Mouse (Mus musculus) kidney, postnatal 36 days (tissue): ENCODE results near the gene Eif5.
"Not testable (repeated sequence)": the region's sequence is repeated elsewhere in the genome, so short reads cannot be mapped to it uniquely, and the experiment has no call there.

Experiments
- DNase-seq, 2 experiments: peaks; one replicate each; pipeline ENCODE4 v3.0.0; 2021 to 2022; ENCODE audit warnings: mixed read lengths in 2 of 2

Gene Eif5

DNA sequence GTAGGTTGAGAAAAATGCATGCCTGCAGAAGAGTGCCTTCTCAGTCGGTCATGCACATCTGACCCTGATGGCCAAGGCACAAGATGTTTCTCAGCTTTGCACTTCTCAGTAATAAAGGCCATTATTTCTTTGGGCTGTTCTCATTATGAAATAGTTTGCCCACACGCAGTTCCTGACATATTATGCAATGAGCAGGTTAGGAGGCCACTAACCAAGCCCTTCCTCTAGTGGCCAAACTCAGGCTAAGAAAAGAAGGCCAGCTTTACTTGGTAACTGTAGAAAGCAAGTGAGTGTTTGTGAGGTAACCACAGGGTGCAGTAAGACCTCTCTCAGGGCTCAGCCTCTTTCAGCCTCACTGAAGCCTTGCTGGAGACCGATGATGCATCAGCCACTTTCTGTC is 12.9 kb upstream of the Eif5 start:
- DNase-seq = no peak

GRCm38 (mm10) chr12:111527643-111528281 is 10.1 kb upstream of the Eif5 start:
- DNase-seq = no peak

DNA sequence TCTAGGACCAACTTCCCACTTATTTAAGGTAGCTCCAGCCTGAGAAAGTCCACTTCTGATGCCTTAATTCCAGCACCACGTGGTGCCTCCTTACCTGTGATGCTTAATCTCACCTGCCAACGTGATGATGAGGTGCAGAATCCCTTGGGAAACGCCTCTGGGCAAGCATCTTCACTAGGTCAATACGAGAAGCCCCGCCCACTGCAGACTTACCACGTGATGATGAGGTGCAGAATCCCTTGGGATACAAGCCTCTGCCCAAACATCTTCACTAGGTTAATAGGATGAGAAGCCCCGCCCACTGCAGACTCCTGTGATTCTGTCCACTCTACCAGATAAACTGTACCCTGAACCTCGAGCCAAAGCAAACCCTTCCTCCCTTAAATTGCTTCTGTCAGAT is 8.6 kb upstream of the Eif5 start:
- DNase-seq = peak in 1 of 2 experiments; percentile 38

DNA sequence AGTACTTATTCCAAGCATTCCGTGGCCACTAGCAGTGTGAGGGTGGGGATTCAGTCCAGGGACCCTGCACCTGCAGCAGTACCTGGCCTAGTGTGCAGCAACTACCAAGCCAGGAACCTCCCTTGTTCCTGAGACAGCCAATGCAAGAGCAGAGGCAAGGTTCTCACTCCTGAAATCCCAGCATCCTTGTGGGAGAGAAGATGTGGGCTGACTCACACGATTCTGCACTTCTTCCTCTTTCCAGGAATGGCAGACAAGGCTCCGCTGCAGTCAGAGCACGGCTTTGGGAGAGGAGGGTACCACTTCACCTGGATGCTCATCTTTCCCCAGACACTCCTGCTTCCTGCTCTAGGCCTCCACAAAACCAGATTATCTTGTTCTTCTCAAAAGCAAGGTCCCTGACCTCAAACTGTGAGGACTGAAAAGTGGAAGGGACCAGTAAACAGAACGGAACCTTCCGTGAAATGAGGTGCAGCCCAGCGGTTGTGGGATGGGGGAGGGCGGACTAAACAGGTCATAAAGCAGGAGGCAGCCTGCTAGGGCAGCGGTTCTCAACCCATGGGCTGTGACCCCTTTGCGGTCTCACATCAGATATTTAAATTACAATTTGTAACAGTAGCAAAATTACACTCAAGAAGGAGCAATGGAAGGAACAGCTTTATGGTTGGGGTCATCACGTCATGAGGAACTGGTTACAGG is 4.6 kb upstream of the Eif5 start:
- no peak for DNase-seq

DNA sequence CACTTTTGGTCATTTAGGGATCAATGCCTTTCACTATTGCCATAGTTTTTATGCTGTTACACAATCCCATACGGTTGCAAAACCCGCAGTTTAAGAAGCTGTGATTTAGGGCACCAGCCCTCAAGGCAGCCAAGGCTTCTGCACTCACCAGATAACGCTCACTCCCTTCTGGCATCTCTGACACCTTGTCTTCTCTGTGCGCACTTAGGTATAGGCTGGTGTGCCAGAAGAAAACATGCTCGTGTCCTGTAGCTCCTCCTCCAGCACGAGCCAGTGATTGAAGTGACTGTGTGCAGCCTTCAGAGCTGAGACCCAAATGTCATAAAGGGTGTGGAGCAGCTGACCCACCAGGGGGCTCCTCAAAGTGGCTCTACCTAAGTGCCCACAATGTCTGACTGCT is 2.5 kb upstream of the Eif5 start:
- DNase-seq = no peak

GRCm38 (mm10) chr12:111535762-111536161 is 2.1 kb upstream of the Eif5 start:
- DNase-seq = no peak

DNA sequence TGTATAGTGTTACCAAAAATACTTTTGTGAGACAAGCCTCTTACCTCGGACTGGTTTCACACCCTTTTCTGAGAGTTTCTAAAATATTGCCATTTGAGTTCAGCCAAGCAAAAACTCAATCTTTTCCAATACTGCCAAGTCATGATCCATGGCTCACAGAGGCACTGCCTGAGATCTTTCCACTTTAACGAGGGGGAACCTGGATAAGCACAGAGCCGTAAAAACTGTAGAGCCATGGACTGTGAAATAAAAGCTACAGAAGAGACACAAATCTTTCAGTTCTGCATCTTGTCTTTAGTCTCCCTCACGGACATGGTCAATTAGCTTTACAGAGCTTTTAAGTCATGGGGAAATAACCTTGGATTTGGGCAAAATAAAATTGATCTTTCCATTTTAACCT is 1.1 kb upstream of the Eif5 start:
- DNase-seq = no peak

DNA sequence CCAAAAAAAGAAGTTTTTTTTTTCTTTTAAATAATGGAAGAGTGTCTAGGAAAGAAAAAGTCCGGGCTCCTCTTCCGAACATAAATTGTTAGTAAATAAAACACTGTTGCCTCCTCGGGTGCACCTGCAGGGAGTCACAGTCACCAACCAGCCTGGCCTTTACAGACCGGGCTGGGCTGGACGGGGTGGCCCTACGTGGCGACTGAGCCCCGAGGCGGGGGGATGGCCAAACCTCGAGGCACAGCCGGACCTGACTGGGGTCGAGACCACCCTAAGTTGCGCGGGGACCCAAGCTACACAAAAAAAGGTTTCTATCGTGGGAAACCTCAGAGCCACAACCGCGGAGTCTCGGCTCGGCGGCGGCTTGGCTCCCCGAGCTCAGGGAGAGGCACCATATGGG is 475 bp upstream of the Eif5 start:
- peak; percentile 32 to 62 for DNase-seq

DNA sequence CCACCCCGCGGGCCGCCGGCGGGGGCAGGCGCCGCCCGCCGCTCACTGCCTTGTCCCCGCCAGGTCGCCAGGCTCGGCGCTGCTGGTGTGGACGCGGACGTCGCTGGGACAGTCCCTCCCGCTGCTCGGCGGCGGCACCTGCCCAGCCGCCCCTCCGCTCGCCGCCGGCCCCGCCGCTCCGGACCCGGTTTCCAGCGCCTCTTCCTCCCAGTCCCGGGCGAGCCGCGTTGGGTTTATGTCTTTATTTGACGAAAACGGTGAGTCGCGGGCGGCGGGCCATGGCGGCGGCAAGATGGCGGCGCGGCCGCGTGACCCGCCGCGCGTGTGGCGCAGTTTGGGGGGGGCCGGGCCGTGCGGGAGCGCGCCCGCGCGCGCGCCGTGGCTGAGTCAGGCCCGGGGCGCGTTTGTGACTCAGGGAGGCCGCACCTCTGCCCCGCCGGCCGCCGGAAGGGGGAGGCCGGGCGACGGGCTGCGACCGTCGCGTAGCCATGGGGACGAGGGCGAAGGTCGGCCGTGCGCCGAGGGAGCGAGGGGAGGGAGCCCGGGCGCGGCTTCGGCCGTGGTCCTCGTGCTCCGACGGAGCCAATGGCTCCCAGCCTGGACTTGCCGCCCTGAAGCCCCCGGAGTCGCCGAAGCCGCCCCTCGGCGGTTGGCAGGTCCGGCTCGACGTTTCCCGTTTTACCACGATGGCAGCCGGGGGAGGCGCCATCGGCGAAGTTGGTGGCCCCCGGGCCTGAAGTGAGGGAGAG is 650 bp downstream of the Eif5 start:
- peak; percentile 89 to 92 for DNase-seq

DNA sequence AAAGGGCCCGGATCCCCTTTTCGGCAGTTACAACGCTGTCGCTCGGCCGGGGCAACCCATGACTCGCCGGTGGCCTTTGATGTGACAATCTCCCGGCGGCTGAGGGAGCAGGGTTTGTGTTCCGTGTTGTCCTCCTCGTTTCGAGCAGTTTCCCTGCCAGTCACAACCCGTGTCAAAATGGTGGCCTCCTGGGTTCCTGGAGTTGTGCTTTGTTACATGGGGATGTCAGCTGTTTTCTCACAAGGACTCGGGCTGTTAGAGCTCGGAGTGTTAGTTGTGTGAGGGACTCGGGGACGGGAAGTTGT is 1.2 kb downstream of the Eif5 start:
- no peak for DNase-seq

DNA sequence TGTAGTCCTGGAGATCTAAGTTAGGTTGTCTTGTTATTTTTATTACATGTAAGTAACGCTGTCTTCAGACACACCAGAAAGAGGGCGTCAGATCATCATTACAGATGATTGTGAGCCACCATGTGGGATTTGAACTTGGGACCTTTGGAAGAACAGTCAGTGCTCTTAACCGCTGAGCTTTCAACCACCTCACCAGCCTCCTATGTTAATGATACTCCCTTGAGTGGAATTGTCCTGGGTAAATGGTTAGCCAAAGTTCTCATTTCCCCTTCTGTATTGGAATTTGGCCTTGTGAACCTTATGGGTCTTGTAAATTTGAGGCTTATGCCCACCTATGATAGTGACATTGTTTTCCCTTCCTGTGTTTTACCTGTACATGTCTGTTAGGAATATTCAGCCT is 9.3 kb downstream of the Eif5 start:
- peak in 1 of 2 experiments; percentile 57 for DNase-seq

DNA sequence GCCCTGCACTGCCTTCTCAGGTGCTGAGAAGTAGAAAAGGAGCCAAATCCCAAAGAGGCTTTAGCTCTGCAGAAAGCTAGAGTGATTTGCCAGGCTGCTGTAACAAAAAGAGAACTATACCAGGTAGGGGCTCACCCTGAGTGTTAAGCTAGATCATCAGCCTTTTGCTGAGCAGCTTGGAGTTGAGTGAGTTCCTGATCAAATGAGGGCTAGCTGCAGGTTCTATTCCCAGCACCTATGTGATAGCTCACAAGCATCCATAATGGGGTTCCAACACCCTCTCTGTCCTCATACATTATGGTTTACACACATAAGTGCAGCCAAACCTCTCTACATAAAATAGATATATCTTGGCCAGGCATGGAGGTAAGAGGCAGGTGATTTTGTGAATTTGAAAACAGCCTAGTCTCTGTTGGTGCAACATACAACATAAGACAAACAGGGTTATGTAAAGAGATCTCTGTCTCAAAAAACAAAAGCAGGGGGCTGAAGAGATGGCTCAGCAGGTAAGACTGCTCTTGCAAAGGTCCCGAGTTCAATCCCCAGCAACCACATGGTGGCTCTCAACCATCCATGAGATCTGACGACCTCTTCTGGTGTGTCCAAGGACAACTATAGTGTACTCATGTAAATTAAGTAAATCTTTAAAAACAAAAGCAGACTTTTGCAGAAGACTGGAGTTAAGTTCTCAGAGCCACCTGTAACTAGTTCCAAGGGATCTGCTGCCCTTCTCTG is 10.9 kb downstream of the Eif5 start:
- DNase-seq = peak in 1 of 2 experiments; percentile 14

DNA sequence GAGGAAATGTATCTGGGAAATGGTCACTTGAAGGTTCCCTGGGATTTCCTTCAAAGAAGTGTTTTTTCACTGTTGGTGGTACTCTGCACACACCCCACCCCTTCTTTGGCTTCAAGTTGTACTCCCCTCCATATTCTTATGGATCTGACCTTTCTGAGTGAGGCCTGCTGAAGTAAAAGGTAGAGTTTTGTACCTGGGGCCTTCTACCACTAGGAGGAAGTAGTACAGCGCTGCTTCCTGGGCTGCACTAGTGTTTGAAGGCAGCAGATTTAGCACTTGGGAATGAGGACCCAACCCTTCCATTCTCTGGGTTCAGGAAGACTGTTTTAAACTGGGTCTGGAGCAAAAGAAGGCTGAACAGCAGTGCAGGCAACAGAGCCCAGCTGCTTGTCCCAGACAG is 12.9 kb downstream of the Eif5 start:
- peak in 1 of 2 experiments; percentile 36 for DNase-seq

DNA sequence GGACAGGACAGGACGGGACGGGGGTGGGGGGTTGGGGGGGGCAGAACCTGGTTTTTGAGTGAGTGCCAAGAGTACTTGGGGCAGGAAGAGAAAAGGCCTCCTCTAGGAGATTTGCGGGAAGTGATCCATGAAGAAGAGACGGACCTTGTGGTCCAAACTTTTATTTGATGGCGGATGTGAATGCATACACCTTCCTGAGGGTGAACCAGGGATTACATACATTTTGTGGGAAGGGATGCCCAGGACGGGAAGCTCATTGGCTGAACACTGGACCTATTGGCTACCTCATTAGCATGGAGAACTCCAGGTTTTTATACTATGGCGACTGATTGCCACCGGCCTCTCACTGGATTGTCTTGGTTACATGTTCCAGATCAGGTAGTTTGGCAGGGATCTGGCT is 14.5 kb downstream of the Eif5 start:
- no peak for DNase-seq

GRCm38 (mm10) chr12:111555357-111555756 is 17.5 kb downstream of the Eif5 start:
- DNase-seq = no peak

- not testable (repeated sequence) for DNase-seq
Measured at GRCm38 (mm10) chr12:111555893-111556292, 18.1 kb downstream of the Eif5 start.

DNA sequence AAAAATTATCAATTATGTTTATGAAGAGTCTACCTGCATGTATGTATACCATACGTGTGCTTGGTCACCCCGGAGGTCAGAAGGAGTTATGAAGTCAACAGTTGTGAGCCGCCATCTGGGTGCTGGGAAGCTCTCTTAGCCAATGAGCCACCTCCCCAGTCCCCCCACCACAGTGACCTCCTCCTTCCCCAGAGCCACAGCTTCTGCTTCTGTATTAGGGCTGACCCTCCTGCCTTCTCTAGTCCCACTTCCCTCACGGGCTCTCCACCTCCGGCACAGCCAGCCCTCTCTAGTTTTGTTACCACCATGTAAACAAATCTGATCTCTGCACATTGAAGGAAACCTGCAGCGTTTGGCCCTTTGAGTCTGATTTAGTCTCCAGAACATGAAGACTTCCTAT is 19.7 kb downstream of the Eif5 start:
- no peak for DNase-seq

GRCm38 (mm10) chr12:111558655-111559054 is 20.8 kb downstream of the Eif5 start:
- no peak for DNase-seq

GRCm38 (mm10) chr12:111559647-111560258 is 21.9 kb downstream of the Eif5 start:
- DNase-seq = no peak

DNA sequence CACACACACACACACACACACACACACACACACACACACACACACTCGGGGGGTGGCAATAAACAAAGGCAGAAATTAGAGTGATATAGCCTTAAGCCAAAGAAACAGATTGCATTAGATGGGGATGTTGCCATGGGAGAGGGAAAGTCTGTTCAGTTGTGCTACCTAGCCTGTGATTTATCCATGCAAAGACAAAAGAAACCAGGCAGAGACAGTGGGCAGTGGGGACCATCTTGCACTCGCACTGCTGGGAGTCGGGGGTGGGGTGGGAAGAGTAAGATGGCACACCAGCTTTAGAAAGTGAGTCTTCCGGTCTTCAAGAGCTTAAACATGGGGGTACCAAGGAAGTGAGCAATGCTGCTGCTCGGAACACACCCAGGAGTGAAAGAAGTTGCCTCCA is 22.5 kb downstream of the Eif5 start:
- DNase-seq = no peak

- no peak for DNase-seq
Measured at GRCm38 (mm10) chr12:111562276-111562814, 24.5 kb downstream of the Eif5 start.

DNA sequence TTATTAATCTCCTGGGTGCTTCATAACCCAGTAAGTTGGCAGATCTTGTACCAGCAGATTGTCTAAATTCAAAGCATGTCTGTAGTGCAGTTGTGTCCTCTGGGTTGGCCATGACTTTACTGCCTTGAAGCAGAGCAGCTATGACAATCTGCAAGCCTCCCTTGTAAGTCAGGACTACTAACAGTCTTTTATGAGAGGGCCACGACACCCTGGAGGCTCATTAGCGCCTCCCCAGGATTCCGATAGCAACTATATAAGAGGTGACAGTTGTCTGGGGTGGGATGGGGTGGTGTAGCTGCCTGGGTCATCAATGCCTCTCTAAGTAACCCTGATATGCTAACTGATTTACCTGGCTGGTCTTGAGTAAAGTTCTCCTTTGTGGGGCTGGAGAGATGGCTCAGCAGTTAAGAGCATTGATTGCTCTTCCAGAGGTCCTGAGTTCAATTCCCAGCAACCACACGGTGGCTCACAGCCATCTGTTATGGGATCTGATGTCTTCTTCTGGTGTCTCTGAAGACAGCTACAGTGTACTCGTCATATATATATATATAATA is 25.3 kb downstream of the Eif5 start:
- DNase-seq = no peak
